Mouse (Mus musculus): ENCODE measurements around the gene Pccb. TPM values are rescaled to one million over a fixed set of nuclear protein-coding genes. Genes with fewer than 3 reads are reported as not detected.

Gene Pccb
- polyA plus RNA-seq, 1 experiment, result 426 TPM

DNA sequence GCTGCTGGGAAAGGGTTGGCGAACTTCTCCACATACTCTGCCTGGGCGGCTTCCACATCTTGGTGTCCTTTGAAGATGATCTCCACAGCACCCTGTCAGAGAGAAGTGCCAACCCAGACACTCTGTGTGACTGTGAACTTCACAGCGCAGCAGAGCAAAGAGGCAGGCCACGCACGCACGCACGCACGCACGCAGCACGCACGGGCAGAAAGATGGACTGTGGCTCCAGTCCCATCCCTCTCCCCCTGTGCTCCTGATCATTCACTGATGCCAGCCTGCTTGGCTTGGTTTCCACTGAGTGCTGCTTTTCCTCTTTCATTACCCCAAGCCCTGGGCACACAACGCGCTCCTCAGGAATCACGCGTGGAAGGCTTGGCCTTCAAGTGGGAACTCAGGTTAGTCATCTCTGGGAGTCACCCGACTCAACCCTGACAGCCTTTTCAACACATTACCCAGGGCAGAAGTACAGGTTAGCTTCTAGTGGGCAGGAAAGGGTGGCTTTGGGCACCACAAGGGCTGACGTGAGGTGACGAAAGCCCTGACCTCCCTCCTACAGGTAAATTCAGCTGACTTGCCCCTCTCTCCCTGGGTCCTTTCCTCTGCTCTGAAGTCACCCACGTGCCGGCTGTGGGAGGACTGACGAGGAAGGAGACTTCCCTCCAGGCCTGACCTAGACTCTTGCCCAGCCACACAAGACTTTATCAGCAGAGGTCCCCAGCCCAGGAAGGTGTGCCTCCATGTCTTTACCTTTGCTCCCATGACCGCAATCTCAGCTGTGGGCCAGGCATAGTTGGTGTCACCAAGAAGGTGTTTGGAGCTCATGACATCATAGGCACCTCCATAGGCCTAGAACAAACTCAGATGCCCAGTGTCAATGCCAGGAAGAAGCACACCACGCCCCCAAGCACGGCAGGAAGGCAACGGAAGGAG is 50.1 kb downstream of the Pccb start:
- Histone ChIP-seq H3K4me3 (ENCODE audit: insufficient read depth, low read depth, low read length) (no peak overlapping the region), H3K27ac (replicated peaks; ENCODE audit: low read depth, low read length) (no peak overlapping the region), H3K4me1 (ENCODE audit: control insufficient read depth, insufficient read depth, insufficient read length, low read length) (peaks cover 5% of the 10 kb centered on the region)

DNA sequence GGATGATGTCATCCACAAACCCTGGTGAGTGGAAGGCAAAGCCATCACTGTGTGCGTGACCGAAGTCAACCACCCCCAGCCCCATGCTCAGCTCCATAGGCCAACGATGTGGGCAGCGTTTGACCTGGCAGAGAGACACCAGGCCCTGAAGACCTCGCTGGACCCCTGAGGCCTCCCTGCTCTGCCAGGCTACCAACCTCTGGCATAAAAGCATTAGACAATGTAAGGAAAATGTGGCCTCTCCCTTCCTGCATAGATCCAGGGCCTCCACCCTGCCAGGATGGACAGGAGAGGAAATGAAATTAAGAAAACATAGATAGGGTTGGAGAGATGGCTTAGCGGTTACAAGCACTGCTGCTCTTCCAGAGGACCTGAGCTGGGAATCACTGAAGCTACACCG is 51.9 kb downstream of the Pccb start:
- Histone ChIP-seq H3K4me3 (ENCODE audit: insufficient read depth, low read depth, low read length) (no peak overlapping the region), H3K4me1 (ENCODE audit: control insufficient read depth, insufficient read depth, insufficient read length, low read length) (peaks cover 8% of the 10 kb centered on the region), H3K27ac (replicated peaks; ENCODE audit: low read depth, low read length) (no peak overlapping the region)

GRCm38 (mm10) chr9:100979260-100979659 is 55.4 kb downstream of the Pccb start:
- no peak overlapping the region for H3K27ac ChIP-seq (replicated peaks; ENCODE audit: low read depth, low read length)
- H3K4me1 ChIP-seq (ENCODE audit: control insufficient read depth, insufficient read depth, insufficient read length, low read length), result peaks cover 8% of the 10 kb centered on the region
- no peak overlapping the region for H3K4me3 ChIP-seq (ENCODE audit: insufficient read depth, low read depth, low read length)

DNA sequence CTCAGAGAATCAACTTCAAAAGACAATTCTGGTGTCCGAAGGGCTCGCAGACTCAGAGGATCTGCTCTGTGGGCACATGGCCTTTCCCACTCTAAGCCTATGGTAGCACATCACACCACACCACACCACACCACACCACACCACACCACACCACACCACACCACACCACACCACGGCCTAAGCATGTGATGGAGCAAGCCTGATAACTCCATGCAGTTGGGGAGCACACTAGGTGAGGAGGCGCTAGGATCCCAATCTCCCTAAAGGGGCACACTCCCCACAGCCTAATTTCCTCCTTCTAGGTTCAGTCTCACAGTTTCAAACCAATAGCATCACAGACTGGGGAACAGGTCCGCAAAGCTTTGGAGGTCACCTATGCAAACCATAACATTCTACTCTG is 56.0 kb downstream of the Pccb start:
- Histone ChIP-seq H3K27ac (replicated peaks; ENCODE audit: low read depth, low read length) (no peak overlapping the region), H3K4me1 (ENCODE audit: control insufficient read depth, insufficient read depth, insufficient read length, low read length) (peaks cover 8% of the 10 kb centered on the region), H3K4me3 (ENCODE audit: insufficient read depth, low read depth, low read length) (no peak overlapping the region)

GRCm38 (mm10) chr9:100969461-100969860 is 65.2 kb downstream of the Pccb start:
- no peaks in the 10 kb centered on the region for H3K4me1 ChIP-seq (ENCODE audit: control insufficient read depth, insufficient read depth, insufficient read length, low read length)
- no peak overlapping the region for H3K27ac ChIP-seq (replicated peaks; ENCODE audit: low read depth, low read length)
- H3K4me3 ChIP-seq (ENCODE audit: insufficient read depth, low read depth, low read length), result no peak overlapping the region

DNA sequence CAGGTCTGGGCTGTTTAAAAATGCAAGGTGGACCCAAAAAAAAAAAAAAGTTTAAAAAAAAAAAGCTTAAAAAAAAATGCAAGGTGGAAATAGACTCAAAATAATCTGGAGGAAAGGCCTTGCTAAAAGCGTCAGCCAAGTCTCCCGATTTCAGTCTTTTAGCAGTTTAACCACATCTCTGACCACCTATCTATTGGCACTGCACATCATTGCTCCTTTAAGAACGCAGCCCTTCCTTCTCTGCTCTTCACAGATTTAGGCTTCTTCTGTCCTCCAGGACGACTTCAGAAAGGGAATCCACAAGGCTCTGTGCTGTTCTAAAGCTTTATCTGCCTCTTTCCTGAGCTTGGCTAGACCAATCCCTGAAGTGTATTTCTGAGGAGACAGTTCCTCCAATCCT is 70.6 kb downstream of the Pccb start:
- Histone ChIP-seq H3K4me3 (ENCODE audit: insufficient read depth, low read depth, low read length) (no peak overlapping the region), H3K27ac (replicated peaks; ENCODE audit: low read depth, low read length) (no peak overlapping the region), H3K4me1 (ENCODE audit: control insufficient read depth, insufficient read depth, insufficient read length, low read length) (no peaks in the 10 kb centered on the region)

GRCm38 (mm10) chr9:100963428-100963912 is 71.2 kb downstream of the Pccb start:
- Histone ChIP-seq H3K4me1 (ENCODE audit: control insufficient read depth, insufficient read depth, insufficient read length, low read length) (no peaks in the 10 kb centered on the region), H3K27ac (replicated peaks; ENCODE audit: low read depth, low read length) (no peak overlapping the region), H3K4me3 (ENCODE audit: insufficient read depth, low read depth, low read length) (no peak overlapping the region)

GRCm38 (mm10) chr9:100962903-100963427 is 71.7 kb downstream of the Pccb start:
- Histone ChIP-seq H3K4me1 (ENCODE audit: control insufficient read depth, insufficient read depth, insufficient read length, low read length) (no peaks in the 10 kb centered on the region), H3K27ac (replicated peaks; ENCODE audit: low read depth, low read length) (no peak overlapping the region), H3K4me3 (ENCODE audit: insufficient read depth, low read depth, low read length) (no peak overlapping the region)

- H3K27ac ChIP-seq (replicated peaks; ENCODE audit: low read depth, low read length), result no peak overlapping the region
These were observed 83.2 kb downstream of the Pccb start for GRCm38 (mm10) chr9:100951481-100951880.

DNA sequence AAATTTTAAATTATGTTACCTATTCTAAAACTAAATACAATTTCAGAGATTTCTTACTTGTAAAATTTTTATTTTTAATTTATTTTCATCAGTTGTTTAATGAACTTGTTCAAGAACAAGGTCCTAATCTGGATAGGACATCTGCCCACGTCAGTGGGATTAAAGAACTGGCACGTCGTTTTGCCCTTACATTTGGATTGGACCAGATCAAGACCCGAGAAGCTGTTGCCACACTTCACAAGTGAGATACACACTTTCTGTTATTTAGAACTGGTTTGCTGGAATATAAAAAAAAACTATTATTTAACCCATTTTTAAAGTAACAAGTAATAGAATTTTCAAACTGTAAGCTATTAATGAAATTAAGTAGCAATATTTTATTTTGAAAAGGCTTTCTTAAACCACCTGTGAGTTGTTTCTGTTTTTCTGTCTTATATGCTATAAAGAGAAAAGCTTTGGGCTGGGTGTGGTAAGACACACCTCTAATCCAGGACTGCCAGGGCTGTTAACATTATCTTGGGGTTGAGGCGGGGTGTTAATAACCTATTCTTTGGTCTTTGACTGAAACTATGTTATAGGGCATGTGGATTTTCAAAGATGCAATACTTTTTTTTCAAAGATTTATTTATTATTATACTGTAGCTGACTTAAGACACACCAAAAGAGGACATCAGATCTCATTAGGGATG is 89.9 kb downstream of the Pccb start:
- no peak overlapping the region for H3K4me3 ChIP-seq (ENCODE audit: insufficient read depth, low read depth, low read length)
- no peaks in the 10 kb centered on the region for H3K4me1 ChIP-seq (ENCODE audit: control insufficient read depth, insufficient read depth, insufficient read length, low read length)
- no peak overlapping the region for H3K27ac ChIP-seq (replicated peaks; ENCODE audit: low read depth, low read length)

More at GRCm38 (mm10) chr9:100951481-100951880, 83.2 kb downstream of the Pccb start:
- no peak overlapping the region for H3K4me3 ChIP-seq (ENCODE audit: insufficient read depth, low read depth, low read length)
- H3K4me1 ChIP-seq (ENCODE audit: control insufficient read depth, insufficient read depth, insufficient read length, low read length), result no peaks in the 10 kb centered on the region

DNA sequence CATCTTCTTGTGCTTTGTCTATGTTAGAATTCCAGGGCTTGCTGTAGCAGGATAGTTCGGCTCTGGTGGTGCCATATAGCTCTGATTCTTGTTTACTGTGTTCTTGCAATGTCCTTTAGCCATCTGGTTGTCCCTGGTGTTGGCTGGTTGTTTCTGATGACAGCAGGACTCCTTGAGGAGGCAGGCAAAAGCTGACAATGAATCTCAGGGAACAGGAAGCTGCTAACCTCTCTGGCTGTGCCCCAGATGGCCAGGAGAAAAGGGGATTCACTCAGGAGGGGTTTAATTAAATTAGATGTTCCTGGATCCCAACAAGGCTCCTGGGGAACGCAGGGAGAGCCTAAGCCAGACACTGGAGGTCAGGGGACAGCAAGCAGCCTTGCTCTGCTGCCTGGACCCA is 92.7 kb downstream of the Pccb start:
- no peak overlapping the region for H3K4me3 ChIP-seq (ENCODE audit: insufficient read depth, low read depth, low read length)
- no peak overlapping the region for H3K27ac ChIP-seq (replicated peaks; ENCODE audit: low read depth, low read length)

More for the DNA sequence above, 92.7 kb downstream of the Pccb start:
- H3K4me1 ChIP-seq (ENCODE audit: control insufficient read depth, insufficient read depth, insufficient read length, low read length), result no peaks in the 10 kb centered on the region

Other genes starting within 250 kb of the Pccb start
- 10.1 and 12.9 TPM in 2 replicates for gene Msl2, start 39.2 kb upstream of the Pccb start, polyA plus RNA-seq (2012; ENCODE audit: insufficient read depth, insufficient read length, missing spikeins)
- 13.0 and 17.2 TPM in 2 replicates for gene Ppp2r3a, start 216.9 kb upstream of the Pccb start, polyA plus RNA-seq (2012; ENCODE audit: insufficient read depth, insufficient read length, missing spikeins)

Measured in brown adipose tissue, adult 24 weeks (tissue).